Mouse (Mus musculus) right cerebral cortex, postnatal 14 days (tissue): ENCODE data around the gene Cep19.
A peak's percentile ranks its signal among the peaks of the same experiment; 100 is the strongest.

Experiments used
- DNase-seq: peaks from one replicate; pipeline ENCODE4 v3.0.0; 2022

Gene Cep19

GRCm38 (mm10) chr16:32108170-32108569, 8.6 kb downstream of the Cep19 start:
- DNase-seq: no peak

- no peak for DNase-seq
Observed at GRCm38 (mm10) chr16:32108578-32108977, 9.0 kb downstream of the Cep19 start.

- DNase-seq: no peak
Observed at GRCm38 (mm10) chr16:32110951-32111699, 11.5 kb downstream of the Cep19 start.

- peak; percentile 69 for DNase-seq
Observed at GRCm38 (mm10) chr16:32113541-32114218, 14.1 kb downstream of the Cep19 start.

- no peak for DNase-seq
Observed at GRCm38 (mm10) chr16:32114406-32114805, 14.8 kb downstream of the Cep19 start.

- DNase-seq: peak; percentile 84
Observed at GRCm38 (mm10) chr16:32114968-32115695, 15.5 kb downstream of the Cep19 start.

- no peak for DNase-seq
Observed at GRCm38 (mm10) chr16:32115781-32116180, 16.2 kb downstream of the Cep19 start.

- DNase-seq: no peak
Observed at GRCm38 (mm10) chr16:32116186-32116585, 16.6 kb downstream of the Cep19 start.

GRCm38 (mm10) chr16:32120454-32120853, 20.9 kb downstream of the Cep19 start:
- DNase-seq: no peak

- DNase-seq: no peak
Observed at GRCm38 (mm10) chr16:32124020-32124419, 24.4 kb downstream of the Cep19 start.

GRCm38 (mm10) chr16:32124444-32125335, 25.1 kb downstream of the Cep19 start:
- DNase-seq: no peak

- no peak for DNase-seq
Observed at GRCm38 (mm10) chr16:32125364-32125763, 25.8 kb downstream of the Cep19 start.

GRCm38 (mm10) chr16:32127046-32127445, 27.4 kb downstream of the Cep19 start:
- no peak for DNase-seq

GRCm38 (mm10) chr16:32129449-32130189, 30.0 kb downstream of the Cep19 start:
- DNase-seq: no peak

GRCm38 (mm10) chr16:32130190-32130826, 30.7 kb downstream of the Cep19 start:
- no peak for DNase-seq

GRCm38 (mm10) chr16:32133148-32133547, 33.5 kb downstream of the Cep19 start:
- no peak for DNase-seq

- DNase-seq: no peak
Observed at GRCm38 (mm10) chr16:32135842-32136357, 36.3 kb downstream of the Cep19 start.

- no peak for DNase-seq
Observed at GRCm38 (mm10) chr16:32138954-32139353, 39.4 kb downstream of the Cep19 start.

GRCm38 (mm10) chr16:32143766-32144165, 44.2 kb downstream of the Cep19 start:
- DNase-seq: no peak

- DNase-seq: no peak
Observed at GRCm38 (mm10) chr16:32144592-32144991, 45.0 kb downstream of the Cep19 start.

- DNase-seq: no peak
Observed at GRCm38 (mm10) chr16:32147589-32148207, 48.1 kb downstream of the Cep19 start.
